Mouse (Mus musculus): ENCODE measurements at regions not wholly inside any gene's neighbourhood (a gene's known extent, or its start where the extent isn't known, plus 50 kb on each side); places are given as distances from the start of the nearest gene placed in this dataset.

- ChIA-PET POLR2A (no interaction called here), CTCF (no interaction called here)
These were observed 280.6 kb downstream of the Fsip2 start for GRCm38 (mm10) chr2:83224018-83224417.

GRCm38 (mm10) chr2:83226198-83226597 lies 282.8 kb downstream of the Fsip2 start:
- ChIA-PET POLR2A (interaction anchor here in 1 of 4 experiments (0.6 kb wide), 1 partner anchor 9 kb away, joined by 5 read pairs; no protein-coding TSS in a partner anchor), CTCF (no interaction called here)

- POLR2A ChIA-PET: no interaction called here
- CTCF ChIA-PET: no interaction called here
These were observed 308.0 kb downstream of the Fsip2 start for GRCm38 (mm10) chr2:83251173-83252101.

GRCm38 (mm10) chr2:83256811-83257321 lies 313.4 kb downstream of the Fsip2 start:
- ChIA-PET CTCF (no interaction called here), POLR2A (no interaction called here)

- ChIA-PET CTCF (no interaction called here), POLR2A (no interaction called here)
These were observed 315.2 kb downstream of the Fsip2 start for GRCm38 (mm10) chr2:83258613-83259012.

- CTCF ChIA-PET: no interaction called here
- POLR2A ChIA-PET: no interaction called here
These were observed 340.7 kb upstream of the Zc3h15 start for GRCm38 (mm10) chr2:83303515-83303914.

GRCm38 (mm10) chr2:83332056-83332769 lies 312.0 kb upstream of the Zc3h15 start:
- ChIA-PET CTCF (no interaction called here), POLR2A (no interaction called here)

GRCm38 (mm10) chr2:83332770-83333157 lies 311.5 kb upstream of the Zc3h15 start:
- ChIA-PET CTCF (no interaction called here), POLR2A (no interaction called here)

- ChIA-PET CTCF (interaction anchor here in 2 of 4 experiments (0.6 kb wide), 2 partner anchors 85 to 509 kb away, joined by 3 to 8 read pairs; no protein-coding TSS in a partner anchor), POLR2A (no interaction called here)
These were observed 306.9 kb upstream of the Zc3h15 start for GRCm38 (mm10) chr2:83337364-83337763.

GRCm38 (mm10) chr2:83340168-83340567 lies 304.1 kb upstream of the Zc3h15 start:
- ChIA-PET CTCF (interaction anchor here in 2 of 4 experiments (0.5 to 0.6 kb wide), 4 partner anchors 201 to 856 kb away, joined by 3 to 6 read pairs (median 4); no protein-coding TSS in a partner anchor), POLR2A (no interaction called here)
